ENCODE assay signal across 19 mouse cellular contexts in the genomic region with DNA sequence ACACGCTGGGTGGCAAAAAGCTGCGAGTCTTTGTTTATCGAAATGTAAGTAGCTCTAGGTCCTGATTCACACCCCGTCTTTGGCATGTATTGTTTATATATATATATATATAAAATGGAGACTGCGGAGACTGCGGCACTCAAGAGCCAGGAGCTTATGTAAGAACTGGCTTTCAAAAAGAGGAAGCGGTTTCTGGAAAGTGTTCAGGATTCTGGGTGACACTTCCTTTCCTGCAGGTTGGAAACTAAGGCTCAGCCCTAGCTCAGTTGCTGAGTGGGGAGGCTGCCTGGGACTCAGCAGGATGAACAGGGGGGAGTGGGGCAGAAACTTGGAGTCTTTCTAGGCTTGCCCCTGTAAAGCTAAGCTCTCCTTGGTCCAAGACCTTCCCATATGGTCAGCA. TPM values are rescaled to one million over a fixed set of nuclear protein-coding genes. Genes with fewer than 3 reads are reported as not detected.
DNase-seq lines count a peak whose midpoint lies in the region; ATAC-seq and TF ChIP-seq lines count a peak whose summit lies in the region.
"Had no signal": no experiment of that assay in that cellular context is flagged by ENCODE, and none has a peak within 500 bp of the region (broad histone marks: within the 10 kb centered on the region; RNA-seq: fewer than 3 reads in every experiment).

No protein-coding gene starts in this region.

- no peaks in the 10 kb centered on the region for H3K27me3 ChIP-seq in stomach, embryonic 14.5 days (ENCODE audit: control insufficient read depth, insufficient read depth, low read length)
- no peaks in the 10 kb centered on the region for H3K27me3 ChIP-seq in stomach, postnatal 0 days (ENCODE audit: control insufficient read depth, insufficient read depth, low read length)
- H3K27me3 ChIP-seq in forebrain, embryonic 15.5 days, result no peaks in the 10 kb centered on the region
- H3K27me3 ChIP-seq: embryonic facial prominence, embryonic 13.5 days; hindbrain, embryonic 12.5 days; liver, embryonic 13.5 days had no signal

- TF ChIP-seq EP300 in stomach, postnatal 0 days (optimal IDR thresholded peaks at IDR 0.05), result no peak

- peaks cover 32% of the 10 kb centered on the region for H3K36me3 ChIP-seq in stomach, embryonic 14.5 days (ENCODE audit: control insufficient read depth, insufficient read depth, low read length)
- H3K36me3 ChIP-seq in stomach, postnatal 0 days (ENCODE audit: control insufficient read depth, insufficient read depth, low read length), result peaks cover 5% of the 10 kb centered on the region; the same call in 1 of the 2 replicates
- no peaks in the 10 kb centered on the region for H3K36me3 ChIP-seq in forebrain, embryonic 15.5 days
- H3K36me3 ChIP-seq: hindbrain, embryonic 12.5 days; liver, embryonic 13.5 days had no signal

- no peak overlapping the region for H3K9ac ChIP-seq in stomach, embryonic 14.5 days (replicated peaks; ENCODE audit: low read depth, low read length)
- H3K9ac ChIP-seq in stomach, postnatal 0 days (ENCODE audit: low read length), result no peak overlapping the region
- H3K9ac ChIP-seq in forebrain, embryonic 15.5 days (replicated peaks), result no peak overlapping the region
- H3K9ac ChIP-seq: embryonic facial prominence, embryonic 13.5 days; hindbrain, embryonic 12.5 days; liver, embryonic 13.5 days had no signal

- TF ChIP-seq CTCF in stomach, postnatal 0 days (IDR thresholded peaks at IDR 0.05; ENCODE audit: low read depth), result no peak

- peak; percentile 42 to 72 for DNase-seq in heart, adult 18-20 months
- no peak for DNase-seq in heart, postnatal 14 days
- no peak for DNase-seq in stomach, postnatal 0 days (ENCODE audit: low spot score)
- DNase-seq: adrenal gland, postnatal 10 days; cerebellum, adult 18-20 months; gastrocnemius, postnatal 14 days; kidney, adult 11 months; kidney, postnatal 10 days; liver, embryonic 13.5 days; right cerebral cortex, adult 18-20 months; thymus, postnatal 25 days had no signal

- H3K4me2 ChIP-seq in stomach, embryonic 14.5 days (replicated peaks; ENCODE audit: low read depth, low read length), result no peak overlapping the region
- no peak overlapping the region for H3K4me2 ChIP-seq in stomach, postnatal 0 days (replicated peaks; ENCODE audit: low read depth)
- H3K4me2 ChIP-seq in forebrain, embryonic 15.5 days (replicated peaks), result no peak overlapping the region
- H3K4me2 ChIP-seq: embryonic facial prominence, embryonic 13.5 days; hindbrain, embryonic 12.5 days; liver, embryonic 13.5 days had no signal

- intact Hi-C loops in heart, postnatal 14 days (cut with DNase I), result no loop called here

- ATAC-seq in stomach, embryonic 14.5 days (ENCODE audit: insufficient number of reproducible peaks, insufficient read depth, low FRiP score, low read depth), result no peak
- no peak for ATAC-seq in stomach, postnatal 0 days (ENCODE audit: low FRiP score, low TSS enrichment)
- peak; percentile 51 for ATAC-seq in megakaryocyte progenitor cell, adult 5-6 weeks (replicated peaks; ENCODE audit: poor library complexity)
- no peak for ATAC-seq in forebrain, embryonic 15.5 days (replicated peaks)
- ATAC-seq in CD4-positive, CD25-positive, alpha-beta regulatory T cell, adult 4 months, result no peak
- ATAC-seq: midbrain, embryonic 16.5 days had no signal

- H3K4me1 ChIP-seq in stomach, embryonic 14.5 days (ENCODE audit: control insufficient read depth, insufficient read depth, low read length), result peaks cover 46% of the 10 kb centered on the region
- H3K4me1 ChIP-seq in stomach, postnatal 0 days (replicated peaks; ENCODE audit: control insufficient read depth, insufficient read depth), result 0 out of 2 replicates have a peak, but pooled peaks cover 4% of the 10 kb centered on the region
- no peaks in the 10 kb centered on the region for H3K4me1 ChIP-seq in forebrain, embryonic 15.5 days

- peak overlapping the region; percentile 3; the same call in 1 of the 2 replicates for H3K27ac ChIP-seq in stomach, embryonic 14.5 days (ENCODE audit: low read length)
- H3K27ac ChIP-seq in stomach, postnatal 0 days (replicated peaks), result no peak overlapping the region
- no peak overlapping the region for H3K27ac ChIP-seq in forebrain, embryonic 15.5 days (replicated peaks)
- H3K27ac ChIP-seq: embryonic facial prominence, embryonic 13.5 days; hindbrain, embryonic 12.5 days; left cerebral cortex, adult 2 months; liver, embryonic 13.5 days had no signal

- no peak overlapping the region for H3K4me3 ChIP-seq in stomach, embryonic 14.5 days (ENCODE audit: low read depth, low read length)
- H3K4me3 ChIP-seq in stomach, postnatal 0 days (ENCODE audit: low read depth, low read length), result no peak overlapping the region
- no peak overlapping the region for H3K4me3 ChIP-seq in forebrain, embryonic 15.5 days
- H3K4me3 ChIP-seq: embryonic facial prominence, embryonic 13.5 days; hindbrain, embryonic 12.5 days; left cerebral cortex, adult 2 months; liver, embryonic 13.5 days had no signal

- H3K9me3 ChIP-seq in stomach, embryonic 14.5 days (ENCODE audit: control insufficient read depth, low read depth, low read length), result no peaks in the 10 kb centered on the region
- H3K9me3 ChIP-seq in stomach, postnatal 0 days (ENCODE audit: control insufficient read depth, low read length), result no peaks in the 10 kb centered on the region
- H3K9me3 ChIP-seq in forebrain, embryonic 15.5 days, result no peaks in the 10 kb centered on the region
- H3K9me3 ChIP-seq: embryonic facial prominence, embryonic 13.5 days; hindbrain, embryonic 12.5 days; liver, embryonic 13.5 days had no signal

- 57% methylated on average over 7 of the region's 7 CpGs for WGBS in stomach, embryonic 14.5 days
- 51% methylated on average over 7 of the region's 7 CpGs for WGBS in stomach, postnatal 0 days
- 96% methylated on average over 7 of the region's 7 CpGs for WGBS in forebrain, embryonic 15.5 days

RNA-seq across cellular contexts. Expression of gene Tgfbi, which starts 22.0 kb away (rescaled TPM):
- total RNA-seq in heart, adult 18-20 months (2021), result 10 to 100 TPM; 19.5 to 22.9 TPM
- 10 to 100 TPM; 17.1 to 22.3 TPM for total RNA-seq in heart, postnatal 14 days (2021)
- polyA plus RNA-seq in stomach, embryonic 14.5 days (2014; fragmentation: Nextera tagmentation; extraction: Ambion mirVana), result 123 and 134 TPM in 2 replicates
- polyA plus RNA-seq in stomach, postnatal 0 days (2015; fragmentation: Nextera tagmentation; extraction: Ambion mirVana), result 140 and 149 TPM in 2 replicates
- 8.4 and 10.1 TPM in 2 replicates for total RNA-seq in megakaryocyte progenitor cell, adult 5-6 weeks (2015)
- total RNA-seq in megakaryocyte progenitor cell, adult 5-6 weeks (2017), result 15.4 and 15.7 TPM in 2 replicates
- 3.6 and 3.9 TPM in 2 replicates for polyA plus RNA-seq in forebrain, embryonic 15.5 days (2015; fragmentation: Nextera tagmentation; extraction: Ambion mirVana)
- polyA plus RNA-seq in CD4-positive, CD25-positive, alpha-beta regulatory T cell, adult 4 months (2017; shearing (Covaris generic)), result under 1 TPM; 0.40 to 0.75 TPM

Comparison
In these comparisons a context has a peak if more than half of its experiments do, and no peak if none do; other contexts are left out.
1. DNase-seq: peak in heart, adult 18-20 months (2 of 2); none in heart, postnatal 14 days (0 of 2) and stomach, postnatal 0 days (single experiment).
2. RNA of gene Tgfbi, which starts 22.0 kb away (polyA plus RNA-seq): 140 to 149 TPM in stomach, postnatal 0 days and 123 to 134 TPM in stomach, embryonic 14.5 days; 3.6 to 3.9 TPM in forebrain, embryonic 15.5 days and 0.40 to 0.75 TPM in CD4-positive, CD25-positive, alpha-beta regulatory T cell, adult 4 months; every median in the first group is over 10 times any median in the second.